Mouse (Mus musculus): ENCODE results near the gene Tmcc3.

- TF ChIP-seq CTCF (IDR thresholded peaks at IDR 0.05; ENCODE audit: extremely low read depth, insufficient read depth, insufficient read length, insufficient replicate concordance), result no peak
- no peak for TF ChIP-seq POLR2A (IDR thresholded peaks at IDR 0.05; ENCODE audit: low read depth, low read length)
Observed at GRCm38 (mm10) chr10:94376941-94377340, 65.2 kb downstream of the Tmcc3 start.
